8 mouse cellular contexts compared by ENCODE assay signal in genomic region chrX:94798183-94798619, GRCm38 (mm10).
A peak's percentile ranks its signal among the peaks of the same experiment; 100 is the strongest.
DNase-seq lines count a peak whose midpoint lies in the region; ATAC-seq and TF ChIP-seq lines count a peak whose summit lies in the region.
"Not testable (repeated sequence)": the region's sequence is repeated elsewhere in the genome, so short reads cannot be mapped to it uniquely, and the experiment has no call there.

No protein-coding gene starts in this region.

- peak; percentile 54 for ATAC-seq in G1E (ENCODE audit: extremely low read depth, insufficient number of reproducible peaks, low FRiP score, poor library complexity, severe bottlenecking)
- peak; percentile 74 for ATAC-seq in forebrain, embryonic 11.5 days (replicated peaks; ENCODE audit: low FRiP score)
- ATAC-seq in heart, embryonic 14.5 days (ENCODE audit: insufficient number of reproducible peaks, insufficient read depth, low FRiP score, low read depth), result peak; percentile 23; the same call in 1 of the 2 replicates
- peak; percentile 76 for ATAC-seq in hindbrain, postnatal 0 days
- peak; percentile 69 for ATAC-seq in limb, embryonic 12.5 days (ENCODE audit: insufficient number of reproducible peaks, insufficient read depth, low FRiP score, low TSS enrichment, low read depth)
- peak; percentile 76 for ATAC-seq in lung, embryonic 14.5 days (ENCODE audit: insufficient read depth)
- ATAC-seq in midbrain, embryonic 15.5 days (replicated peaks), result peak; percentile 80
- ATAC-seq in stomach, embryonic 15.5 days (ENCODE audit: insufficient read depth, low FRiP score, low read depth), result peak; percentile 67

- not testable (repeated sequence) for H3K27ac ChIP-seq in forebrain, embryonic 11.5 days (ENCODE audit: low read depth, low read length); heart, embryonic 14.5 days (replicated peaks in 1 of 2; ENCODE audit: control insufficient read depth in 1 of 2, insufficient read depth in 1 of 2, low read depth in 2 of 2, low read length in 2 of 2); hindbrain, postnatal 0 days; limb, embryonic 12.5 days; lung, embryonic 14.5 days (ENCODE audit: low read depth); midbrain, embryonic 15.5 days; stomach, embryonic 15.5 days

- not testable (repeated sequence) for H3K9me3 ChIP-seq in G1E (replicated peaks); forebrain, embryonic 11.5 days (ENCODE audit: control insufficient read depth, low read length); heart, embryonic 14.5 days (ENCODE audit: control insufficient read depth, low read length); hindbrain, postnatal 0 days (ENCODE audit: low read length); limb, embryonic 12.5 days; lung, embryonic 14.5 days (ENCODE audit: low read depth, low read length); midbrain, embryonic 15.5 days; stomach, embryonic 15.5 days

- H3K4me1 ChIP-seq in G1E (ENCODE audit: insufficient read depth, low read depth, low read length); forebrain, embryonic 11.5 days (replicated peaks; ENCODE audit: control insufficient read depth, insufficient read depth, low read length); heart, embryonic 14.5 days (ENCODE audit: control insufficient read depth in 2 of 2, insufficient read depth in 2 of 2, low read length in 2 of 2); hindbrain, postnatal 0 days (ENCODE audit: insufficient read depth, low read length); limb, embryonic 12.5 days (replicated peaks); lung, embryonic 14.5 days (ENCODE audit: insufficient read depth); midbrain, embryonic 15.5 days; stomach, embryonic 15.5 days: not testable (repeated sequence)

- TF ChIP-seq CTCF in G1E (IDR thresholded peaks at IDR 0.05; ENCODE audit: low read depth, low read length); hindbrain, postnatal 0 days (IDR thresholded peaks at IDR 0.05; ENCODE audit: low read depth); lung, embryonic 14.5 days (IDR thresholded peaks at IDR 0.05; ENCODE audit: low read depth): not testable (repeated sequence)

- DNase-seq in G1E (ENCODE audit: low spot score); forebrain, embryonic 11.5 days (ENCODE audit: low spot score); hindbrain, postnatal 0 days (ENCODE audit: low spot score); lung, embryonic 14.5 days: not testable (repeated sequence)

- WGBS in forebrain, embryonic 11.5 days, result no CpG with 5 or more reads among the region's 22 CpGs
- no CpG with 5 or more reads among the region's 22 CpGs for WGBS in heart, embryonic 14.5 days
- no CpG with 5 or more reads among the region's 22 CpGs for WGBS in hindbrain, postnatal 0 days
- WGBS in limb, embryonic 12.5 days, result no CpG with 5 or more reads among the region's 22 CpGs
- no CpG with 5 or more reads among the region's 22 CpGs for WGBS in lung, embryonic 14.5 days
- WGBS in midbrain, embryonic 15.5 days, result no CpG with 5 or more reads among the region's 22 CpGs
- no CpG with 5 or more reads among the region's 22 CpGs for WGBS in stomach, embryonic 15.5 days

- H3K9ac ChIP-seq in forebrain, embryonic 11.5 days (ENCODE audit: low read length); heart, embryonic 14.5 days (ENCODE audit: low read length); hindbrain, postnatal 0 days (replicated peaks; ENCODE audit: low read length); limb, embryonic 12.5 days (replicated peaks); lung, embryonic 14.5 days; midbrain, embryonic 15.5 days; stomach, embryonic 15.5 days: not testable (repeated sequence)

- not testable (repeated sequence) for H3K36me3 ChIP-seq in G1E (replicated peaks); forebrain, embryonic 11.5 days (ENCODE audit: control insufficient read depth, insufficient read depth, low read length); heart, embryonic 14.5 days (ENCODE audit: control insufficient read depth, insufficient read depth, low read length); hindbrain, postnatal 0 days (ENCODE audit: insufficient read depth, low read length); limb, embryonic 12.5 days; lung, embryonic 14.5 days (ENCODE audit: insufficient read depth); midbrain, embryonic 15.5 days (replicated peaks); stomach, embryonic 15.5 days

- H3K4me2 ChIP-seq in forebrain, embryonic 11.5 days (ENCODE audit: low read depth, low read length, severe bottlenecking); heart, embryonic 14.5 days (ENCODE audit: low read length); hindbrain, postnatal 0 days (ENCODE audit: low read depth, low read length); limb, embryonic 12.5 days; lung, embryonic 14.5 days; midbrain, embryonic 15.5 days; stomach, embryonic 15.5 days: not testable (repeated sequence)

- not testable (repeated sequence) for H3K4me3 ChIP-seq in G1E (ENCODE audit: low read depth, low read length); forebrain, embryonic 11.5 days (ENCODE audit: low read depth, low read length); heart, embryonic 14.5 days (ENCODE audit: control insufficient read depth in 1 of 2, insufficient read depth in 1 of 2, low read depth in 1 of 2, low read length in 2 of 2); hindbrain, postnatal 0 days (ENCODE audit: low read length); limb, embryonic 12.5 days (replicated peaks); lung, embryonic 14.5 days (ENCODE audit: low read depth, low read length); midbrain, embryonic 15.5 days; stomach, embryonic 15.5 days (replicated peaks)

- H3K27me3 ChIP-seq in G1E (ENCODE audit: insufficient read depth, low read length); forebrain, embryonic 11.5 days (ENCODE audit: control insufficient read depth, insufficient read depth, low read length); heart, embryonic 14.5 days (ENCODE audit: control insufficient read depth, insufficient read depth, low read length); hindbrain, postnatal 0 days (ENCODE audit: insufficient read depth, low read length); limb, embryonic 12.5 days; lung, embryonic 14.5 days (ENCODE audit: insufficient read depth, low read length); midbrain, embryonic 15.5 days (replicated peaks); stomach, embryonic 15.5 days (replicated peaks): not testable (repeated sequence)

Comparison
In these comparisons a context has a peak if more than half of its experiments do, and no peak if none do; other contexts are left out.
1. ATAC-seq: peak in every context shown above with its lines; median percentile 80 in midbrain, embryonic 15.5 days; 76 in hindbrain, postnatal 0 days; 76 in lung, embryonic 14.5 days; 74 in forebrain, embryonic 11.5 days; 69 in limb, embryonic 12.5 days; 67 in stomach, embryonic 15.5 days; 54 in G1E; 23 in heart, embryonic 14.5 days.